Mouse (Mus musculus) lung, postnatal 0 days (tissue): ENCODE results near the gene Ctcf. TPM values are rescaled to one million over a fixed set of nuclear protein-coding genes. Genes with fewer than 3 reads are reported as not detected.

ENCODE experiments used
- ATAC-seq: fragments of 200-750 bp; cut with Nextera tagmentation; 2 replicates; pipeline ENCODE4 v1.8.0; 2017; ENCODE audit warnings: moderate library complexity
- DNase-seq: peaks from one replicate; pipeline ENCODE4 v3.0.0-alpha.2; 2016; ENCODE audit warnings: low spot score
- H3K27ac ChIP-seq: fragments of 300-500 bp; sonication (generic); 2 replicates; pipeline ENCODE4 v1.5.1; 2014; ENCODE audit warnings: antibody characterized with exemption, mild to moderate bottlenecking, low read length, mixed read lengths
- H3K27me3 ChIP-seq: fragments of 300-500 bp; sonication (generic); replicated peaks from 2 replicates; pipeline ENCODE4 v1.6.1; 2014; ENCODE audit warnings: low read length, mixed read lengths; ENCODE audit not compliant: insufficient read depth
- H3K36me3 ChIP-seq: fragments of 300-500 bp; sonication (generic); 2 replicates; pipeline ENCODE4 v1.6.1; 2014; ENCODE audit warnings: low read length, mixed read lengths; ENCODE audit not compliant: insufficient read depth
- H3K4me1 ChIP-seq: fragments of 300-500 bp; sonication (generic); 2 replicates; pipeline ENCODE4 v1.6.1; 2014; ENCODE audit warnings: antibody characterized with exemption, low read depth, low read length, mixed read lengths; ENCODE audit not compliant: insufficient read depth
- H3K4me2 ChIP-seq: fragments of 300-500 bp; sonication (generic); replicated peaks from 2 replicates; pipeline ENCODE4 v1.6.1; 2014; ENCODE audit warnings: low read depth, mild to moderate bottlenecking, low read length, moderate library complexity, mixed read lengths
- H3K4me3 ChIP-seq: fragments of 300-500 bp; sonication (generic); 2 replicates; pipeline ENCODE4 v1.5.1; 2014; ENCODE audit warnings: low read depth, low read length
- H3K9ac ChIP-seq: fragments of 300-500 bp; sonication (generic); replicated peaks from 2 replicates; pipeline ENCODE4 v1.6.1; 2014; ENCODE audit warnings: low read depth, mild to moderate bottlenecking
- H3K9me3 ChIP-seq: fragments of 300-500 bp; sonication (generic); 2 replicates; pipeline ENCODE4 v1.6.1; 2016; ENCODE audit warnings: low read length, mixed read lengths
- CTCF ChIP-seq: IDR thresholded peaks from 2 replicates; pipeline ENCODE4 v1.5.1; 2016; ENCODE audit warnings: antibody characterized with exemption, mild to moderate bottlenecking
- EP300 ChIP-seq: IDR thresholded peaks from 2 replicates; pipeline ENCODE4 v1.6.1; 2016; ENCODE audit warnings: antibody characterized with exemption, mild to moderate bottlenecking, control low read depth
- WGBS: fragments of 180-500 bp; shearing (Covaris S2); extraction: QIAGEN DNeasy Blood & Tissue Kit; methylation state at CpG from one replicate; pipeline ENCODE4 v1.1.7; 2014; 5-methylcytosine and 5-hydroxymethylcytosine counted together
- polyA plus RNA-seq: library from polyadenylated mRNA; unstranded; fragments of >200 nt; fragmentation: Nextera tagmentation; extraction: Ambion mirVana; gene quantifications from 2 replicates; pipeline ENCODE4 v1.2.1, GENCODE M21; 2015

Ctcf gene
- polyA plus RNA-seq, 1 experiment from 2014 or later: 73.6 TPM

DNA sequence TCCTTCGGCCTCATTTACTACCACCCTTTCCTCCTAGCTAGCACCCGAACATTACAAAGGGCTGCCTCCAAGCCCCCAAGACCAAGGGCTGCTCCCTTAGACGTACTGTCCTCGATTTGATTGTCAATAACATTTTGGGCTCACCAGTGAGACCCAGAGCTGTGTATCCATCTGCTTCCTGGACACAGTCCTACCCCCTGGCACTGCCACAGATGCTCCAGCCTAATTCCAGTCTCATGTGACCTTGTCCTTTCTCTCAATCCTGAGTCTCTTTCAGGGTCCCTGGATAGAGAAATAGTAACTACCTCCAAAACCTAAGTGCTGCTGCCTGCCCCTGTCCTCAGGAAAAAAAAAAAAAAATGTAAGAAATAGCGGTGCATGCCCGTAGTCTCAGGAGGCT is 68.6 kb downstream of the Ctcf start:
- no peak overlapping the region for H3K27ac ChIP-seq

DNA sequence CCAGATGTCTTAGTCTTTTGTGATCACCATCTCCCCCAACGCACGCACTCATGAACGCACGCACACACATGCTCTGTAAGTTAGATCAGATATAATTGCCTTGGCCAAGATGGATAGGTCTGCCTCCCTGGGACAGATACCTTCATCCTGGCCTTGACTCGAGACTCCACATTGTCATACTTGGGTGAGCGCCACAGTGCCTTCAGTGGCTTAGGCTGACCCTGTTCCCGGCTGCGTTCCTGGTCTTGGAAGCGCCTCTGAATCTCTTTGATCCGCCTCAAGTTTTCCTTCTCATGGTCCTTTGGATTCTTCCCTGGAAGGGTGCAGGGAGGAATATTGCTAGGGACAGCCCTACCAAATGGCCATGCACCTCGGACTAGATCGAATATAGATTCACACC is 70.1 kb downstream of the Ctcf start:
- H3K27me3 ChIP-seq: no peaks in the 10 kb centered on the region
- H3K4me3 ChIP-seq: no peak overlapping the region
- ATAC-seq (no peak), DNase-seq (no peak)
- no peak overlapping the region for H3K9ac ChIP-seq
- H3K4me2 ChIP-seq: no peak overlapping the region
- TF ChIP-seq CTCF: no peak
- peaks cover 8% of the 10 kb centered on the region; the same call in 1 of the 2 replicates for H3K4me1 ChIP-seq
- H3K36me3 ChIP-seq: 0 out of 2 replicates have a peak, but pooled peaks cover 7% of the 10 kb centered on the region
- no peak overlapping the region for H3K27ac ChIP-seq
- WGBS: 76% methylated on average over 12 of the region's 12 CpGs
- H3K9me3 ChIP-seq: no peaks in the 10 kb centered on the region

More for the DNA sequence above, 68.6 kb downstream of the Ctcf start:
- Histone ChIP-seq H3K27me3 (no peaks in the 10 kb centered on the region), H3K9ac (no peak overlapping the region), H3K36me3 (0 out of 2 replicates have a peak, but pooled peaks cover 7% of the 10 kb centered on the region), H3K4me3 (no peak overlapping the region), H3K4me2 (no peak overlapping the region), H3K9me3 (no peaks in the 10 kb centered on the region), H3K4me1 (peaks cover 14% of the 10 kb centered on the region; the same call in 1 of the 2 replicates)
- TF ChIP-seq EP300 (no peak), CTCF (no peak)
- 90% methylated on average over 6 of the region's 6 CpGs for WGBS
- ATAC-seq (no peak), DNase-seq (no peak)

DNA sequence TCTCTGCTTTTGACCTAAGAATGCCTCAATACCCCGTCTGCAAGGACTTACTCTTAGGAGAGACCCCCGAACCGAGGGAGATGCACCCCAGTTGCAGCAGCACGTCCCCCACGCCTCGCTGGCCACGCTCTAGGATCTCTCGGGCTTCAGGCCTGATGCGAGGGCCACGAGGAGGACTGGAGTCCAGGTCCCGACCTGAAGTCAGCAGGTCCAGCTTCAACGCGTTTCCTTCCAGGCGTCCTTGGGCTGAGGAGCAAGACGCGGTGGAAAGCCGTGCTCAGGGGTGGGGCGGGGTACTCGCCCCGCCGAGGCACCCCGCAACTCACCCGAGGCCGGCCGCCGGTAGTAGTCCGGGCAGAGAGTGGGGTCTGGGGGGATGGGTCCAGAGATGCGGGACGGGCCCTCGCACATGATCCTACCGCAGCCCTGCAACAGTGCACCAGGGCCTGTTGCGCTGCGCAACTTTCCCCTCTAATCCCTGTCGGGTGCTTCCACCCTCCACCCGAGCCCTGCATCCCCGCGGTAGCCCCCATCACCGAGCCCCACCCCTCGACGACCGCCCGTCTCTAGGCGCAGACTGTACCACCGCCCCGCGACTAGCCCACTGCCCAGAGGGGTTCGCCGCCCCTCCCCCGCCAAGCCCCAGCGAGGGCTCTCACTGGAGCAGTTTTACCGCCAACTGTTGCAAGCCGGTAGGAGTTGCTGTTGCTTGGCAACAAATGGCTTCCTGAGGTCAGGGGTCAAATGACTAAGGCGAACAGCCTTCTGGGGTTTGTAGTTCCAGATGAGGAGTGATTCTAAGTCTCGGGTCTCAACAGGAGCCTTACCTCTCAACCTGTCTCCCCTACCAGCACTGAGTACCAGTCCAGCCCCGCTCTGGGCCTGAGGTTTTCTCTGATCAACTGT is 71.4 kb downstream of the Ctcf start, which contains the start of the genes 4933405L10Rik and Enkd1:
Gene 4933405L10Rik, plus strand, starts transcription at position 158 of the 906 bp plus-strand sequence.
Gene Enkd1, minus strand, starts transcription at position 713 of the 906 bp plus-strand sequence.
- Histone ChIP-seq H3K27ac (no peak within 1 kb of the TSS), H3K27me3 (no peaks in the 10 kb centered on the region), H3K36me3 (0 out of 2 replicates have a peak, but pooled peaks cover 7% of the 10 kb centered on the region), H3K4me2 (peak within 1 kb of the TSS; percentile 94), H3K4me1 (peaks cover 8% of the 10 kb centered on the region; the same call in 1 of the 2 replicates), H3K9ac (peak within 1 kb of the TSS; percentile 37; the same call in 1 of the 2 replicates), H3K4me3 (peak within 1 kb of the TSS; percentile 67), H3K9me3 (no peaks in the 10 kb centered on the region)
- 2% methylated on average over 51 of the region's 55 CpGs for WGBS
- DNase-seq: peak; percentile 95
- peak; percentile 88 for ATAC-seq
- TF ChIP-seq CTCF (no peak), EP300 (no peak)

DNA sequence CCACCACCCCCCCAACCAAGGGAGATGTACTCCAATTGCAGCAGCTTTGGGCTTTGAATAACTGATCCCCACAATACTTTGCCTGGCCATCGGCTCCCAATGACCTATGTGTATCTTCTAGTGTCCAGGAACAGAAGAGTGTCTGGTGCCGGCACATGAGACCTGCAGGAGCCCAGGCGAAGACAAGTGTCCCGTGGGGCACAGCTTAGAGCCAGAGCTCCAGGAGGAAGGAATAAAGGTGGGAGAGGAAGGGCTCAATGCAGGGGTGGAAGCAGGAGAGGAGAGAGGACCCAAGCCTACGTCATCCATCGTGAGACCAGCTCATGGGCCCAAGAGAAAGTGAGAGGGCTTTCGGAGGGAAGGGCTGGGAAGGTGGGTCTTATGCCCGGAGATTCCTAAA is 72.3 kb downstream of the Ctcf start:
- Histone ChIP-seq H3K36me3 (0 out of 2 replicates have a peak, but pooled peaks cover 2% of the 10 kb centered on the region), H3K27me3 (no peaks in the 10 kb centered on the region), H3K9me3 (no peaks in the 10 kb centered on the region), H3K27ac (no peak overlapping the region), H3K9ac (no peak overlapping the region), H3K4me2 (no peak overlapping the region), H3K4me3 (no peak overlapping the region), H3K4me1 (peaks cover 8% of the 10 kb centered on the region; the same call in 1 of the 2 replicates)
- ATAC-seq: no peak
- DNase-seq: no peak
- TF ChIP-seq EP300: no peak
- no peak for TF ChIP-seq CTCF
- 93% methylated on average over 8 of the region's 8 CpGs for WGBS

DNA sequence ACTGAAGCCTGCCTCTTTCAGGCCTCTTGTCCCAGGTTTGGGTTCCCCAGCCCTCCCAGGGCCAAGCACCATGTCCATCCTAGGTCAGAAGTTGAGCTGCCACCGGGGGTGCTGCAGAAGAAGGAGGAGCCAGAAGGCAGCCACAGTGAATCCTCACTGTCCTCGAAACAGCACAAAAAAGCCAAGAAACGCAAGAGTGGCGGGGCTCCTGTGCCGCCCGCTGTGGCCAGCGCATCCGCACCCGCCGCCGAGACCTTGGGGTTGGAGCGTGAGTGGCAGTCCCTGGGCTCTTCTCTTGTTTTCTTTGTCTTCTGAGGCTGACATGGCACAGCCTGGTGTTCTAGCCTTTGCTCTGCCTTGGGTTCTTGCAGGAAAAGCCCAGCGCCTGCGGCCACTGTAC is 72.9 kb downstream of the Ctcf start:
- H3K27me3 ChIP-seq: no peaks in the 10 kb centered on the region
- no peaks in the 10 kb centered on the region for H3K9me3 ChIP-seq
- H3K4me1 ChIP-seq: peaks cover 8% of the 10 kb centered on the region; the same call in 1 of the 2 replicates
- H3K27ac ChIP-seq: no peak overlapping the region
- no peak overlapping the region for H3K4me3 ChIP-seq
- ATAC-seq: no peak
- H3K9ac ChIP-seq: no peak overlapping the region
- 76% methylated on average over 14 of the region's 14 CpGs for WGBS
- no peaks in the 10 kb centered on the region for H3K36me3 ChIP-seq
- no peak overlapping the region for H3K4me2 ChIP-seq
- DNase-seq: no peak
- no peak for TF ChIP-seq CTCF
- no peak for TF ChIP-seq EP300

DNA sequence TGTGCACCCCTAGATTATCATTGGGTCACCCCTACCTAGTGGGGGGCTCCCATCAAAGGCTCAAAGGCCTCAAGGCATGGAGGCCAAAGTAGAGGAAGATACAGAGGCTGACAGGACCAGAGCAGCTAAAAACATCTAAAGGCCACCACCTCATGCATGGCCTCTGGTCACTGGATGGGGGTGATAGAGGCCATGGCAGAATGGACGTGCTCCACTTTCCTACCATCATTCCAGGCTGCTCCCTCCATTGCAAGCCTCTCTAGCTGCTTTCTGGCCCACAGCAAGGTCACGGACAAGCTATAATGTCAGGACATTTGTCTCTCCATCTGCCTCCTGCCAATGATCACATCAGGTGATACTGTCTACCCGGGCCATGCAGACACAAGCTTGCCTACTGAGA is 75.9 kb downstream of the Ctcf start:
- ATAC-seq: no peak
- no peak overlapping the region for H3K9ac ChIP-seq
- H3K4me2 ChIP-seq: no peak overlapping the region
- H3K4me3 ChIP-seq: no peak overlapping the region
- H3K27ac ChIP-seq: no peak overlapping the region
- H3K9me3 ChIP-seq: no peaks in the 10 kb centered on the region
- 84% methylated on average over 3 of the region's 3 CpGs for WGBS
- peaks cover 6% of the 10 kb centered on the region; the same call in 1 of the 2 replicates for H3K4me1 ChIP-seq
- H3K36me3 ChIP-seq: no peaks in the 10 kb centered on the region
- TF ChIP-seq CTCF (no peak), EP300 (no peak)
- H3K27me3 ChIP-seq: no peaks in the 10 kb centered on the region
- DNase-seq: no peak
